Mouse (Mus musculus) heart, postnatal 0 days (tissue): Measurements from ENCODE around the gene Pars2. TPM values are rescaled to one million over a fixed set of nuclear protein-coding genes. Genes with fewer than 3 reads are reported as not detected.

Source experiments
- ATAC-seq: fragments of 200-750 bp; cut with Nextera tagmentation; 2 replicates; pipeline ENCODE4 v1.8.0; 2017; ENCODE audit warnings: low read depth, moderate number of reproducible peaks, moderate library complexity; ENCODE audit not compliant: insufficient read depth
- DNase-seq: peaks from one replicate; pipeline ENCODE4 v3.0.0-alpha.2; 2016; ENCODE audit warnings: low spot score
- H3K27ac ChIP-seq: fragments of 300-500 bp; sonication (generic); 2 replicates; pipeline ENCODE4 v1.5.1; 2014; ENCODE audit warnings: low read depth, mild to moderate bottlenecking
- H3K27me3 ChIP-seq: fragments of 300-500 bp; sonication (generic); 2 replicates; pipeline ENCODE4 v1.6.1; 2014; ENCODE audit warnings: low read length, mixed read lengths; ENCODE audit not compliant: control insufficient read depth, insufficient read depth
- H3K36me3 ChIP-seq: fragments of 300-500 bp; sonication (generic); replicated peaks from 2 replicates; pipeline ENCODE4 v1.6.1; 2014; ENCODE audit warnings: low read length, mixed read lengths; ENCODE audit not compliant: control insufficient read depth, insufficient read depth
- H3K4me1 ChIP-seq: fragments of 300-500 bp; sonication (generic); 2 replicates; pipeline ENCODE4 v1.6.1; 2014; ENCODE audit warnings: antibody characterized with exemption; ENCODE audit not compliant: control insufficient read depth, insufficient read depth
- H3K4me2 ChIP-seq: fragments of 300-500 bp; sonication (generic); 2 replicates; pipeline ENCODE4 v1.6.1; 2014; ENCODE audit warnings: low read depth, mild to moderate bottlenecking, low read length, moderate library complexity
- H3K4me3 ChIP-seq: fragments of 300-500 bp; sonication (generic); 2 replicates; pipeline ENCODE4 v1.5.1; 2014; ENCODE audit warnings: low read depth, low read length
- H3K9ac ChIP-seq: fragments of 300-500 bp; sonication (generic); replicated peaks from 2 replicates; pipeline ENCODE4 v1.6.1; 2014; ENCODE audit warnings: low read depth, low read length, mixed read lengths
- H3K9me3 ChIP-seq: fragments of 300-500 bp; sonication (generic); replicated peaks from 2 replicates; pipeline ENCODE4 v1.6.1; 2016; ENCODE audit warnings: low read length; ENCODE audit not compliant: control insufficient read depth
- CTCF ChIP-seq: IDR thresholded peaks from 2 replicates; pipeline ENCODE4 v1.5.1; 2016; ENCODE audit warnings: antibody characterized with exemption, control low read depth, low read depth
- EP300 ChIP-seq: IDR thresholded peaks from 2 replicates; pipeline ENCODE4 v1.6.1; 2016; ENCODE audit warnings: antibody characterized with exemption, low read depth
- WGBS: fragments of 180-500 bp; shearing (Covaris S2); extraction: QIAGEN DNeasy Blood & Tissue Kit; methylation state at CpG from one replicate; pipeline ENCODE4 v1.1.7; 2014; 5-methylcytosine and 5-hydroxymethylcytosine counted together
- polyA plus RNA-seq: library from polyadenylated mRNA; unstranded; fragments of >200 nt; fragmentation: Nextera tagmentation; extraction: Ambion mirVana; gene quantifications from 2 replicates; pipeline ENCODE4 v1.2.1, GENCODE M21; 2015
- total RNA-seq: library from RNA; depleted of rRNA; stranded (reverse); fragments of >200 nt; gene quantifications from 2 replicates; pipeline ENCODE4 v1.2.3, GENCODE M21; 2014; ENCODE audit warnings: low replicate concordance

The Pars2 gene
- total and polyA plus RNA-seq, 2 experiments from 2014 or later: 7.2 to 46.3 TPM

- TF ChIP-seq CTCF (no peak), EP300 (no peak)
- DNase-seq (no peak), ATAC-seq (no peak)
- H3K27ac ChIP-seq: no peak within 1 kb of the TSS
- H3K9ac ChIP-seq: no peak within 1 kb of the TSS
- 24% methylated on average over 16 of the region's 16 CpGs for WGBS
- H3K4me2 ChIP-seq: no peak within 1 kb of the TSS
- 0 out of 2 replicates have a peak within 1 kb of the TSS, but pooled peaks have one; percentile 1 for H3K4me3 ChIP-seq
- no peaks in the 10 kb centered on the region for H3K9me3 ChIP-seq
- peaks cover 55% of the 10 kb centered on the region for H3K27me3 ChIP-seq
- H3K4me1 ChIP-seq: no peaks in the 10 kb centered on the region
- H3K36me3 ChIP-seq: no peaks in the 10 kb centered on the region
Measured at GRCm38 (mm10) chr4:106622030-106622493, 28.8 kb upstream of the Pars2 start, which contains the start of gene Ttc22. Gene Ttc22, plus strand, starts transcription at chr4:106622432.

- no peaks in the 10 kb centered on the region for H3K9me3 ChIP-seq
- no peak for DNase-seq
- no peak for ATAC-seq
- H3K36me3 ChIP-seq: no peaks in the 10 kb centered on the region
- no peak overlapping the region for H3K9ac ChIP-seq
- H3K4me2 ChIP-seq: no peak overlapping the region
- H3K4me3 ChIP-seq: no peak overlapping the region
- TF ChIP-seq EP300 (no peak), CTCF (no peak)
- no peak overlapping the region for H3K27ac ChIP-seq
- H3K27me3 ChIP-seq: peaks cover 52% of the 10 kb centered on the region
- 23% methylated on average over 23 of the region's 28 CpGs for WGBS
- H3K4me1 ChIP-seq: no peaks in the 10 kb centered on the region
Measured at GRCm38 (mm10) chr4:106622712-106623111, 28.2 kb upstream of the Pars2 start.

- Histone ChIP-seq H3K36me3 (no peaks in the 10 kb centered on the region), H3K9me3 (no peaks in the 10 kb centered on the region), H3K27me3 (peaks cover 52% of the 10 kb centered on the region), H3K4me2 (no peak overlapping the region), H3K27ac (no peak overlapping the region), H3K4me3 (no peak overlapping the region), H3K4me1 (no peaks in the 10 kb centered on the region), H3K9ac (no peak overlapping the region)
- DNase-seq: no peak
- no peak for ATAC-seq
- WGBS: 85% methylated on average over 10 of the region's 10 CpGs
- TF ChIP-seq EP300 (no peak), CTCF (no peak)
Measured at GRCm38 (mm10) chr4:106624271-106624670, 26.6 kb upstream of the Pars2 start.

GRCm38 (mm10) chr4:106627809-106628208 is 23.1 kb upstream of the Pars2 start:
- Histone ChIP-seq H3K27ac (no peak overlapping the region), H3K27me3 (peaks cover 41% of the 10 kb centered on the region), H3K9ac (no peak overlapping the region), H3K9me3 (no peaks in the 10 kb centered on the region), H3K4me3 (no peak overlapping the region), H3K4me1 (no peaks in the 10 kb centered on the region), H3K4me2 (no peak overlapping the region), H3K36me3 (no peaks in the 10 kb centered on the region)
- no peak for TF ChIP-seq EP300
- no peak for TF ChIP-seq CTCF
- DNase-seq (no peak), ATAC-seq (no peak)
- 74% methylated on average over 5 of the region's 5 CpGs for WGBS

GRCm38 (mm10) chr4:106628650-106629360 is 22.1 kb upstream of the Pars2 start:
- no peak overlapping the region for H3K9ac ChIP-seq
- H3K36me3 ChIP-seq: no peaks in the 10 kb centered on the region
- no peak overlapping the region for H3K27ac ChIP-seq
- WGBS: 27% methylated on average over 9 of the region's 9 CpGs
- no peaks in the 10 kb centered on the region for H3K4me1 ChIP-seq
- no peaks in the 10 kb centered on the region for H3K9me3 ChIP-seq
- ATAC-seq (no peak), DNase-seq (no peak)
- H3K4me3 ChIP-seq: no peak overlapping the region
- no peak for TF ChIP-seq CTCF
- TF ChIP-seq EP300: no peak
- peaks cover 31% of the 10 kb centered on the region for H3K27me3 ChIP-seq
- no peak overlapping the region for H3K4me2 ChIP-seq
